Mouse (Mus musculus) heart, embryonic 12.5 days (tissue): Measurements from ENCODE around the gene Rac2. TPM values are rescaled to one million over a fixed set of nuclear protein-coding genes. Genes with fewer than 3 reads are reported as not detected.

Experiments used
- polyA plus RNA-seq: library from polyadenylated mRNA; unstranded; fragments of >200 nt; fragmentation: Nextera tagmentation; extraction: Ambion mirVana; gene quantifications from 2 replicates; pipeline ENCODE4 v1.2.1, GENCODE M21; 2016

The Rac2 gene
- polyA plus RNA-seq, 1 experiment from 2014 or later = 6.9 TPM

Other genes starting within 250 kb of the Rac2 start
- gene Csf2rb, start 247.0 kb downstream of the Rac2 start, polyA plus RNA-seq = 2.4 and 3.1 TPM in 2 replicates
- not detected in 2 replicates for gene Tex33, start 176.9 kb downstream of the Rac2 start, polyA plus RNA-seq
- 7.6 and 9.0 TPM in 2 replicates for gene Tst, start 166.9 kb downstream of the Rac2 start, polyA plus RNA-seq
- gene Mpst, start 166.4 kb downstream of the Rac2 start, polyA plus RNA-seq = 0.32 and 1.1 TPM in 2 replicates
- 19.9 and 21.6 TPM in 2 replicates for gene Kctd17, start 144.2 kb downstream of the Rac2 start, polyA plus RNA-seq
- 0.19 and 0.30 TPM in 2 replicates for gene Tmprss6, start 104.1 kb downstream of the Rac2 start, polyA plus RNA-seq
- 0.09 TPM in 1 of 2 replicates, not detected in the other for gene Il2rb, start 77.5 kb downstream of the Rac2 start, polyA plus RNA-seq
- gene C1qtnf6, start 41.4 kb downstream of the Rac2 start, polyA plus RNA-seq = 30.4 and 32.4 TPM in 2 replicates
- gene Sstr3, start 28.1 kb downstream of the Rac2 start, polyA plus RNA-seq = 0.13 TPM in 1 of 2 replicates, not detected in the other
- 3.8 and 4.8 TPM in 2 replicates for gene Cyth4, start 24.3 kb upstream of the Rac2 start, polyA plus RNA-seq
- not detected in 2 replicates for gene Elfn2, start 146.0 kb upstream of the Rac2 start, polyA plus RNA-seq
- 7.3 and 7.9 TPM in 2 replicates for gene Mfng, start 200.7 kb upstream of the Rac2 start, polyA plus RNA-seq
- 6.1 and 7.5 TPM in 2 replicates for gene Card10, start 230.3 kb upstream of the Rac2 start, polyA plus RNA-seq